Mouse (Mus musculus) hindbrain, embryonic 14.5 days (tissue): ENCODE data around the gene Rangap1. TPM values are rescaled to one million over a fixed set of nuclear protein-coding genes. Genes with fewer than 3 reads are reported as not detected.
A peak's percentile ranks its signal among the peaks of the same experiment; 100 is the strongest.

Experiments used
- ATAC-seq: fragments of 200-750 bp; cut with Nextera tagmentation; 2 replicates; pipeline ENCODE4 v1.8.0; 2017; ENCODE audit warnings: moderate number of reproducible peaks, mild to moderate bottlenecking, moderate TSS enrichment, moderate library complexity; ENCODE audit not compliant: low FRiP score
- DNase-seq: peaks from one replicate; pipeline ENCODE4 v3.0.0-alpha.2; 2015; ENCODE audit warnings: low spot score
- H3K27ac ChIP-seq: fragments of 300-500 bp; sonication (generic); 2 replicates; pipeline ENCODE4 v1.5.1; 2014; ENCODE audit warnings: mild to moderate bottlenecking, moderate library complexity
- H3K27me3 ChIP-seq: fragments of 300-500 bp; sonication (generic); 2 replicates; pipeline ENCODE4 v1.6.1; 2014; ENCODE audit warnings: mild to moderate bottlenecking, low read length, mixed read lengths; ENCODE audit not compliant: control insufficient read depth, insufficient read depth
- H3K36me3 ChIP-seq: fragments of 300-500 bp; sonication (generic); replicated peaks from 2 replicates; pipeline ENCODE4 v1.6.1; 2014; ENCODE audit not compliant: control insufficient read depth, insufficient read depth
- H3K4me1 ChIP-seq: fragments of 300-500 bp; sonication (generic); replicated peaks from 2 replicates; pipeline ENCODE4 v1.6.1; 2014; ENCODE audit warnings: antibody characterized with exemption, low read length, mixed read lengths; ENCODE audit not compliant: control insufficient read depth, insufficient read depth
- H3K4me2 ChIP-seq: fragments of 300-500 bp; sonication (generic); replicated peaks from 2 replicates; pipeline ENCODE4 v1.6.1; 2014; ENCODE audit warnings: mild to moderate bottlenecking, moderate library complexity
- H3K4me3 ChIP-seq: fragments of 300-500 bp; sonication (generic); replicated peaks from 2 replicates; pipeline ENCODE4 v1.5.1; 2014; ENCODE audit warnings: mild to moderate bottlenecking, low read length
- H3K9ac ChIP-seq: fragments of 300-500 bp; sonication (generic); 2 replicates; pipeline ENCODE4 v1.6.1; 2014
- H3K9me3 ChIP-seq: fragments of 300-500 bp; sonication (generic); 2 replicates; pipeline ENCODE4 v1.6.1; 2016; ENCODE audit warnings: low read length; ENCODE audit not compliant: control insufficient read depth
- WGBS: fragments of 180-500 bp; shearing (Covaris S2); extraction: QIAGEN DNeasy Blood & Tissue Kit; methylation state at CpG from one replicate; pipeline ENCODE4 v1.1.7; 2014; 5-methylcytosine and 5-hydroxymethylcytosine counted together
- polyA plus RNA-seq: library from polyadenylated mRNA; unstranded; fragments of >200 nt; fragmentation: Nextera tagmentation; extraction: Ambion mirVana; gene quantifications from 2 replicates; pipeline ENCODE4 v1.2.1, GENCODE M21; 2014

Gene Rangap1
- polyA plus RNA-seq, 1 experiment from 2014 or later, result 117 TPM

GRCm38 (mm10) chr15:81725965-81726364 lies 19.4 kb downstream of the Rangap1 start:
- 95% methylated on average over 8 of the region's 8 CpGs for WGBS
- DNase-seq, result no peak
- no peaks in the 10 kb centered on the region for H3K9me3 ChIP-seq
- H3K4me2 ChIP-seq, result no peak overlapping the region
- H3K27ac ChIP-seq, result no peak overlapping the region
- H3K27me3 ChIP-seq, result no peaks in the 10 kb centered on the region
- ATAC-seq, result no peak
- no peak overlapping the region for H3K9ac ChIP-seq
- peaks cover 37% of the 10 kb centered on the region for H3K36me3 ChIP-seq
- H3K4me1 ChIP-seq, result peaks cover 17% of the 10 kb centered on the region
- no peak overlapping the region for H3K4me3 ChIP-seq

- WGBS, result 94% methylated on average over 11 of the region's 11 CpGs
- Histone ChIP-seq H3K4me1 (peaks cover 19% of the 10 kb centered on the region), H3K4me3 (no peak overlapping the region), H3K9me3 (no peaks in the 10 kb centered on the region), H3K27ac (no peak overlapping the region), H3K27me3 (no peaks in the 10 kb centered on the region), H3K9ac (no peak overlapping the region), H3K36me3 (peaks cover 60% of the 10 kb centered on the region), H3K4me2 (no peak overlapping the region)
- DNase-seq (no peak), ATAC-seq (no peak)
These were observed 21.7 kb downstream of the Rangap1 start for GRCm38 (mm10) chr15:81723653-81724052.

GRCm38 (mm10) chr15:81722361-81722760 lies 23.0 kb downstream of the Rangap1 start:
- no peak overlapping the region for H3K27ac ChIP-seq
- no peak overlapping the region for H3K4me2 ChIP-seq
- DNase-seq, result no peak
- H3K36me3 ChIP-seq, result peaks cover 73% of the 10 kb centered on the region
- H3K4me1 ChIP-seq, result peaks cover 11% of the 10 kb centered on the region; the same call in 1 of the 2 replicates
- H3K4me3 ChIP-seq, result no peak overlapping the region
- no peak overlapping the region for H3K9ac ChIP-seq
- no peaks in the 10 kb centered on the region for H3K27me3 ChIP-seq
- 93% methylated on average over 5 of the region's 5 CpGs for WGBS
- no peak for ATAC-seq
- no peaks in the 10 kb centered on the region for H3K9me3 ChIP-seq

GRCm38 (mm10) chr15:81719139-81719531 lies 26.2 kb downstream of the Rangap1 start:
- no peak overlapping the region for H3K4me2 ChIP-seq
- H3K4me3 ChIP-seq, result no peak overlapping the region
- no peak overlapping the region for H3K9ac ChIP-seq
- DNase-seq (no peak), ATAC-seq (no peak)
- no peaks in the 10 kb centered on the region for H3K9me3 ChIP-seq
- no peaks in the 10 kb centered on the region for H3K27me3 ChIP-seq
- WGBS, result 89% methylated on average over 6 of the region's 6 CpGs
- peak overlapping the region; percentile 84 for H3K27ac ChIP-seq
- peaks cover 11% of the 10 kb centered on the region; the same call in 1 of the 2 replicates for H3K4me1 ChIP-seq
- H3K36me3 ChIP-seq, result peaks cover 94% of the 10 kb centered on the region

GRCm38 (mm10) chr15:81718336-81719138 lies 26.8 kb downstream of the Rangap1 start:
- no peak overlapping the region for H3K4me3 ChIP-seq
- H3K27me3 ChIP-seq, result no peaks in the 10 kb centered on the region
- 77% methylated on average over 9 of the region's 9 CpGs for WGBS
- no peaks in the 10 kb centered on the region for H3K9me3 ChIP-seq
- peaks cover 11% of the 10 kb centered on the region; the same call in 1 of the 2 replicates for H3K4me1 ChIP-seq
- peak overlapping the region; percentile 28; the same call in 1 of the 2 replicates for H3K9ac ChIP-seq
- peaks cover 94% of the 10 kb centered on the region for H3K36me3 ChIP-seq
- ATAC-seq (peak; percentile 74), DNase-seq (peak; percentile 66)
- peak overlapping the region; percentile 15; the same call in 1 of the 2 replicates for H3K4me2 ChIP-seq
- H3K27ac ChIP-seq, result peak overlapping the region; percentile 84

GRCm38 (mm10) chr15:81713742-81714141 lies 31.6 kb downstream of the Rangap1 start:
- Histone ChIP-seq H3K9ac (no peak overlapping the region), H3K27me3 (no peaks in the 10 kb centered on the region), H3K4me3 (no peak overlapping the region), H3K9me3 (no peaks in the 10 kb centered on the region), H3K4me2 (no peak overlapping the region), H3K27ac (no peak overlapping the region), H3K4me1 (peaks cover 5% of the 10 kb centered on the region; the same call in 1 of the 2 replicates), H3K36me3 (peaks cover 93% of the 10 kb centered on the region)
- DNase-seq (no peak), ATAC-seq (no peak)
- 89% methylated on average over 6 of the region's 6 CpGs for WGBS

- Histone ChIP-seq H3K9ac (no peak overlapping the region), H3K4me1 (no peaks in the 10 kb centered on the region), H3K27ac (no peak overlapping the region), H3K4me2 (no peak overlapping the region), H3K27me3 (no peaks in the 10 kb centered on the region), H3K36me3 (peaks cover 90% of the 10 kb centered on the region), H3K4me3 (no peak overlapping the region), H3K9me3 (no peaks in the 10 kb centered on the region)
- no peak for DNase-seq
- no peak for ATAC-seq
- WGBS, result 62% methylated on average over 4 of the region's 4 CpGs
These were observed 34.5 kb downstream of the Rangap1 start for GRCm38 (mm10) chr15:81710801-81711200.

- no peak overlapping the region for H3K27ac ChIP-seq
- no peaks in the 10 kb centered on the region for H3K9me3 ChIP-seq
- no peak overlapping the region for H3K9ac ChIP-seq
- no peak overlapping the region for H3K4me3 ChIP-seq
- no peak overlapping the region for H3K4me2 ChIP-seq
- WGBS, result 95% methylated on average over 1 of the region's 1 CpGs
- no peaks in the 10 kb centered on the region for H3K4me1 ChIP-seq
- H3K27me3 ChIP-seq, result no peaks in the 10 kb centered on the region
- ATAC-seq, result no peak
- no peak for DNase-seq
- peaks cover 91% of the 10 kb centered on the region for H3K36me3 ChIP-seq
These were observed 35.6 kb downstream of the Rangap1 start for GRCm38 (mm10) chr15:81709686-81710085.

GRCm38 (mm10) chr15:81708991-81709390 lies 36.3 kb downstream of the Rangap1 start:
- Histone ChIP-seq H3K4me3 (no peak overlapping the region), H3K27me3 (no peaks in the 10 kb centered on the region), H3K36me3 (peaks cover 96% of the 10 kb centered on the region), H3K9ac (no peak overlapping the region), H3K9me3 (no peaks in the 10 kb centered on the region), H3K4me1 (no peaks in the 10 kb centered on the region), H3K27ac (no peak overlapping the region), H3K4me2 (no peak overlapping the region)
- DNase-seq (no peak), ATAC-seq (no peak)
- WGBS, result 93% methylated on average over 11 of the region's 11 CpGs
